Mouse (Mus musculus): ENCODE measurements around the gene Pramel4. TPM values are rescaled to one million over a fixed set of nuclear protein-coding genes. Genes with fewer than 3 reads are reported as not detected.
"Not testable (repeated sequence)": the region's sequence is repeated elsewhere in the genome, so short reads cannot be mapped to it uniquely, and the experiment has no call there.

Gene Pramel4
- not detected in 2 replicates for polyA plus RNA-seq (2012; rRNA removed)

GRCm38 (mm10) chr4:144058826-144059225, at the start of gene Pramel4:
Gene Pramel4 (plus strand): TSS chr4:144059126.
- H3K36me3 ChIP-seq (ENCODE audit: control insufficient read depth, insufficient read depth, low read length); H3K27ac ChIP-seq (ENCODE audit: control insufficient read depth, insufficient read depth, low read depth, low read length); H3K4me3 ChIP-seq (ENCODE audit: control insufficient read depth, low read depth, low read length); H3K4me1 ChIP-seq (ENCODE audit: control insufficient read depth, insufficient read depth, low read length); H3K27me3 ChIP-seq (ENCODE audit: control insufficient read depth, insufficient read depth, low read length): not testable (repeated sequence)

DNA sequence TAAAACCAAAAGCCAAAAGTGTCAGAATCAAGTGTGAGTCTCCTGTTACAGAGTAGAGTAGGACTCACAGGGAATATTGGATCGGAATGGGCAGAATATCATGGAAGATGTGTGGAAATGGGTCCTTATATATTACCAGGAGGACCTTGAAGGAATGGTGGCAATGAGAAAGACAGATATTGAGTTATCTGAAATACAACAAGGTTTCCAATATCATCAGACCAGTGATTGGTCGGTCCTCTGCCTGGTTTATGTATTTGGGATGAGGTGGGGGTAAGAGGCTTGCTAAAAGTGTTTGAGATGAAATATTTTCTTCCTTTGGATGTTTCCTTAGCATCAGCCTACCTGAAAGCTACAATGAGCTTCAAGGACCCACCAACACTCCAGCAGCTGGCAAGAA, 47.2 kb downstream of the Pramel4 start, which contains the start of gene Gm13102:
Gene Gm13102, plus strand, starts transcription at position 301 of the 400 bp plus-strand sequence.
- not testable (repeated sequence) for H3K27ac ChIP-seq (ENCODE audit: control insufficient read depth, insufficient read depth, low read depth, low read length); H3K27me3 ChIP-seq (ENCODE audit: control insufficient read depth, insufficient read depth, low read length); H3K4me3 ChIP-seq (ENCODE audit: control insufficient read depth, low read depth, low read length)

More for the DNA sequence above, 47.2 kb downstream of the Pramel4 start, which contains the start of gene Gm13102:
- not testable (repeated sequence) for H3K4me1 ChIP-seq (ENCODE audit: control insufficient read depth, insufficient read depth, low read length); H3K36me3 ChIP-seq (ENCODE audit: control insufficient read depth, insufficient read depth, low read length)

Other genes starting within 250 kb of the Pramel4 start
- gene Gm13084, start 243.0 kb upstream of the Pramel4 start, polyA plus RNA-seq (2012; rRNA removed): not detected in 2 replicates
- not detected in 2 replicates for gene Gm13103, start 212.6 kb upstream of the Pramel4 start, polyA plus RNA-seq (2012; rRNA removed)
- not detected in 2 replicates for gene Pramef6, start 158.7 kb upstream of the Pramel4 start, polyA plus RNA-seq (2012; rRNA removed)
- gene Pramef25, start 108.1 kb upstream of the Pramel4 start, polyA plus RNA-seq (2012; rRNA removed): not detected in 2 replicates
- 0.06 TPM in 2 replicates for gene Gm13101, start 92.2 kb upstream of the Pramel4 start, polyA plus RNA-seq (2012; rRNA removed)
- not detected in 2 replicates for gene Pramef17, start 64.8 kb upstream of the Pramel4 start, polyA plus RNA-seq (2012; rRNA removed)
- not detected in 2 replicates for gene Gm13102, start 47.3 kb downstream of the Pramel4 start, polyA plus RNA-seq (2012; rRNA removed)
- not detected in 2 replicates for gene Oog3, start 103.5 kb downstream of the Pramel4 start, polyA plus RNA-seq (2012; rRNA removed)
- not detected in 2 replicates for gene Oog2, start 131.6 kb downstream of the Pramel4 start, polyA plus RNA-seq (2012; rRNA removed)
- gene C87977, start 154.2 kb downstream of the Pramel4 start, polyA plus RNA-seq (2012; rRNA removed): 0.12 TPM in 1 of 2 replicates, not detected in the other
- gene Pramel5, start 221.4 kb downstream of the Pramel4 start, polyA plus RNA-seq (2012; rRNA removed): not detected in 2 replicates

Measured in testis, adult 2 months (tissue).